Mouse (Mus musculus) limb, embryonic 14.5 days (tissue): Measurements from ENCODE around the gene Cct8l1. TPM values are rescaled to one million over a fixed set of nuclear protein-coding genes. Genes with fewer than 3 reads are reported as not detected.

Experiments used
- ATAC-seq: fragments of 200-750 bp; cut with Nextera tagmentation; 2 replicates; pipeline ENCODE4 v1.8.0; 2017; ENCODE audit warnings: low read depth, moderate number of reproducible peaks, moderate TSS enrichment; ENCODE audit not compliant: low FRiP score
- DNase-seq: peaks from one replicate; pipeline ENCODE4 v3.0.0-alpha.2; 2015; ENCODE audit warnings: low spot score
- H3K27ac ChIP-seq: fragments of 300-500 bp; sonication (generic); replicated peaks from 2 replicates; pipeline ENCODE4 v1.5.1; 2014; ENCODE audit warnings: low read depth, mild to moderate bottlenecking, low read length, moderate library complexity, mixed read lengths
- H3K27me3 ChIP-seq: fragments of 300-500 bp; sonication (generic); 2 replicates; pipeline ENCODE4 v1.6.1; 2014; ENCODE audit warnings: low read length, mixed read lengths; ENCODE audit not compliant: control insufficient read depth, insufficient read depth
- H3K36me3 ChIP-seq: fragments of 300-500 bp; sonication (generic); 2 replicates; pipeline ENCODE4 v1.6.1; 2014; ENCODE audit warnings: mild to moderate bottlenecking, low read length, moderate library complexity, mixed read lengths; ENCODE audit not compliant: control insufficient read depth, insufficient read depth
- H3K4me1 ChIP-seq: fragments of 300-500 bp; sonication (generic); 2 replicates; pipeline ENCODE4 v1.6.1; 2014; ENCODE audit warnings: antibody characterized with exemption, low read length, mixed read lengths; ENCODE audit not compliant: control insufficient read depth, insufficient read depth
- H3K4me2 ChIP-seq: fragments of 300-500 bp; sonication (generic); replicated peaks from 2 replicates; pipeline ENCODE4 v1.6.1; 2014; ENCODE audit warnings: low read depth, mild to moderate bottlenecking, low read length, moderate library complexity; ENCODE audit not compliant: severe bottlenecking
- H3K4me3 ChIP-seq: fragments of 300-500 bp; sonication (generic); replicated peaks from 2 replicates; pipeline ENCODE4 v1.5.1; 2014; ENCODE audit warnings: low read length
- H3K9ac ChIP-seq: fragments of 300-500 bp; sonication (generic); 2 replicates; pipeline ENCODE4 v1.6.1; 2014; ENCODE audit warnings: mild to moderate bottlenecking, low read depth, low read length, moderate library complexity; ENCODE audit not compliant: severe bottlenecking
- H3K9me3 ChIP-seq: fragments of 300-500 bp; sonication (generic); 2 replicates; pipeline ENCODE4 v1.6.1; 2016; ENCODE audit warnings: low read length; ENCODE audit not compliant: control insufficient read depth
- POLR2A ChIP-seq: fragments of 200-500 bp; IDR thresholded peaks from 2 replicates; pipeline ENCODE4 v1.8.0; 2012; ENCODE audit warnings: inconsistent platforms, mild to moderate bottlenecking, moderate library complexity, borderline replicate concordance; ENCODE audit not compliant: insufficient read depth, insufficient read length; ENCODE audit errors: extremely low read depth
- WGBS: fragments of 180-500 bp; shearing (Covaris S2); extraction: QIAGEN DNeasy Blood & Tissue Kit; methylation state at CpG from one replicate; pipeline ENCODE4 v1.1.7; 2014; 5-methylcytosine and 5-hydroxymethylcytosine counted together
- polyA plus RNA-seq, 2 experiments: library from polyadenylated mRNA; depleted of rRNA in 1 of 2; stranded (reverse) in 1 of 2; unstranded in 1 of 2; fragments of >200 nt; fragmentation: Nextera tagmentation in 1 of 2; extraction: Ambion mirVana in 1 of 2; gene quantifications; 2 replicates each; pipeline versions ENCODE4 v1.2.1 to v1.2.3; 2012 to 2014

Gene Cct8l1
- polyA plus RNA-seq, 2 experiments = 0.12 TPM; not detected in 1

DNA sequence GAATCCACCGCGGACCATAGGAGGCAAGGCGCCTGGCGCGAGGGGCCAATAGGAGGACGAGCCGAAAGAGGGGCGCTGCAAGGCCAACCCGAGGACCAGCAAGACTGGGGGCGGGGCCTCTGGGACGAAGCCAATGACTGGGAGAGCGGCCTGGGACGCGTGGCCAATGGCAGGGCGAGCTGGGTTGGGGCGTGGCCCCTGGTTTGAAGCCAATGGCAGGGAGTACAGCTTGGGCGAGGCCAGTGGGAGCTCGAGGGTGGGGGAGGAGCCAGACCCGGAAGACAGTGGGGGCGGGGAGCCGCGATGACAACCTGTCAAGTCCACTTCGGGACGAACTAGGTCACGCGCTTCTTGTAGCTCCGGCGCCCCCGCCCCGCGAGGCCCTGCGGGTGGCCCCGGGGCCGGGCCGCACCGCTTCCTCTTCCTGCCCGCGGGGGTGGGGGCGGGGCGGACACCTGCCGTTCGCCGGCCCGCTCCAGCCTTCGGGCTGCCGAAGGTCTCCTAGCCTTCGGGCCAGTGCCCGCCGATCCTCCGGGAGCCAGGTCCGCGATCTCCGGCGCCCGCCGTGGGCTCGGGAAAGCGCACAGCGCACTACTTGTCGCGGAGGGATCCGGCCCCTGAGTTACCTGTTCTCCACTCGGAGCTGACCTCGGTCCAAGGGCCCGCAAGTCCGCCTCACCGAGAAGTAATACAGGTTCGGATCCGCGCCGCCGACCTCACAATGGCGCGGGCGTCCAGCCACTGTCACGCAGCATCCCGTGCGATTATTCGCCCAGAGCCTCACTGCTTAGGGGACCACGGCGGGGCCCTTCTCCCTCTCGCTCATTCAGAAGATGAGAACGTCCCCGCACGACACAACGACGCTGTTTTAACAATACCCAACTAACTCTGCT, 13.9 kb downstream of the Cct8l1 start:
- peak overlapping the region; percentile 88 for H3K27ac ChIP-seq
- WGBS = 2% methylated on average over 45 of the region's 87 CpGs

DNA sequence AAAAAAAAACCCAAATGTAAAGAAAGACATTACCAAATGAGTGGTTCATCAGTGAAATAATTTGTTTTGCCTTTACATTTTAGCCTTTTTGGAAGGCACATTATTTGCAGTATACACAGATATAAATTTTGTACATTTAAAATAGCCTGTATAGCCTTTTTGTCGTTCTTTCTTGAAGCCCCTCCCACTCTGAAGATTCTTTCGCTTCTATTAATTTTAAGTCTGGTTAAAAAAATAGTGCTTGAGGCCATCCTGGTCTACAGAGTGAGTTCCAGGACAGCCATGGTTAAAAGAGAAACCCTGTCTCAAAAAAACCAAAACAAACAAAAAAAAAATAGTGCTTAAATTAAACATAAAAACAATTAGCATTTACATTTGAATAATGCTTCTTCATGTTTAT, 14.8 kb downstream of the Cct8l1 start:
- H3K27me3 ChIP-seq = no peaks in the 10 kb centered on the region
- no peak overlapping the region for H3K27ac ChIP-seq
- no peaks in the 10 kb centered on the region for H3K9me3 ChIP-seq
- no peak for DNase-seq
- no peaks in the 10 kb centered on the region for H3K36me3 ChIP-seq
- WGBS = 32% methylated on average over 2 of the region's 2 CpGs
- ATAC-seq = no peak
- H3K4me3 ChIP-seq = peak overlapping the region; percentile 75
- H3K4me1 ChIP-seq = 0 out of 2 replicates have a peak, but pooled peaks cover 7% of the 10 kb centered on the region
- H3K4me2 ChIP-seq = peak overlapping the region; percentile 56
- TF ChIP-seq POLR2A = no peak
- no peak overlapping the region for H3K9ac ChIP-seq

More for the DNA sequence above, 13.9 kb downstream of the Cct8l1 start:
- Histone ChIP-seq H3K4me2 (peak overlapping the region; percentile 56), H3K27me3 (no peaks in the 10 kb centered on the region), H3K9me3 (no peaks in the 10 kb centered on the region), H3K4me1 (0 out of 2 replicates have a peak, but pooled peaks cover 7% of the 10 kb centered on the region), H3K4me3 (peak overlapping the region; percentile 75), H3K36me3 (no peaks in the 10 kb centered on the region), H3K9ac (peak overlapping the region; percentile 71)
- DNase-seq (peak; percentile 100), ATAC-seq (peak; percentile 99)
- TF ChIP-seq POLR2A = 0 out of 2 replicates have a peak, but pooled peaks have one; percentile 53

- Histone ChIP-seq H3K4me3 (no peak overlapping the region), H3K36me3 (no peaks in the 10 kb centered on the region), H3K9ac (no peak overlapping the region), H3K27ac (no peak overlapping the region), H3K9me3 (no peaks in the 10 kb centered on the region), H3K4me1 (0 out of 2 replicates have a peak, but pooled peaks cover 5% of the 10 kb centered on the region), H3K27me3 (no peaks in the 10 kb centered on the region), H3K4me2 (no peak overlapping the region)
- DNase-seq (no peak), ATAC-seq (no peak)
- no peak for TF ChIP-seq POLR2A
- WGBS = 50% methylated on average over 17 of the region's 18 CpGs
These were observed 16.6 kb downstream of the Cct8l1 start for GRCm38 (mm10) chr5:25532256-25533147.

DNA sequence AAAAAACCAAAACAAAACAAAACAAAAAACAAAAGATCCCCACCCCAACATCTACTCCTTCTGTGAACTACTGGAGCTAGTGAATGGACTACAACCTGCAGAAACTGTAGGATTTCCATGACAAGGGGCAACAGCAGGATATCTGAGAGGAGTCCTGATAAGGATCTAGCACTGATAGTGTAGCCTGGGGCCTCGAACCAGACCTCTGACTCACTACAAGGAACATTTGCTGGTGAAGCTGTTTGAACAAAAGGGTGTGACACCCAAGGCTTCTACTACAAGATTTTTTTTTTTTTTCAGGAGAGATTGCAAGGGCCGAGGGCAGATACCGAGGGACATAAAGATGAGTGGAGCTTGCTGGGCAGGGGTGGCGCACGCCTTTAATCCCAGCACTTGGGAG, 17.4 kb downstream of the Cct8l1 start:
- 79% methylated on average over 5 of the region's 5 CpGs for WGBS

DNA sequence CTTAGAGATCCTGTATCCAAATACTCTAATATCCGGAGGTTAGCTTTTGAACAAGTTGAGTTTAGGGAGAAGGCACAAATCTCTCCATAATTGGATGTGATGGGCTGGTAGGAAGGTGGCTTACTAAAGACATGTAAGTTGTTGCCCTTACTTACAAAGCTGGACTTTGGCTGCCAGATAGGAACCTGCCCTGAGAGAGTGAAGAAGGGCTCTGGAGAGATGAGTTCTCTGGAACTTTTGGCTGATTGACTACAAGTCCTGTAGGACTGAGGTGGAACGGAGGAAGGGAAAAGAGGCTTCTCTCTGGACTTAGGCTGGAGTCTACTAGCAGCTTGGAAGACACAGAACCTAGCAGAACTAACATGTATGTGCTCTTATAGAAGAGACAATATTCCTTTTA, 19.7 kb downstream of the Cct8l1 start:
- H3K4me3 ChIP-seq = no peak overlapping the region
- no peak for ATAC-seq
- no peak overlapping the region for H3K4me2 ChIP-seq
- no peaks in the 10 kb centered on the region for H3K36me3 ChIP-seq
- WGBS = 78% methylated on average over 2 of the region's 2 CpGs
- H3K9ac ChIP-seq = no peak overlapping the region
- 0 out of 2 replicates have a peak, but pooled peaks cover 3% of the 10 kb centered on the region for H3K9me3 ChIP-seq
- H3K27me3 ChIP-seq = no peaks in the 10 kb centered on the region
- H3K4me1 ChIP-seq = no peaks in the 10 kb centered on the region
- no peak for TF ChIP-seq POLR2A
- H3K27ac ChIP-seq = no peak overlapping the region
- no peak for DNase-seq

More for the DNA sequence above, 17.4 kb downstream of the Cct8l1 start:
- ATAC-seq (no peak), DNase-seq (no peak)
- H3K36me3 ChIP-seq = no peaks in the 10 kb centered on the region
- H3K9me3 ChIP-seq = 0 out of 2 replicates have a peak, but pooled peaks cover 3% of the 10 kb centered on the region
- H3K4me1 ChIP-seq = 0 out of 2 replicates have a peak, but pooled peaks cover 5% of the 10 kb centered on the region
- H3K4me2 ChIP-seq = no peak overlapping the region
- no peaks in the 10 kb centered on the region for H3K27me3 ChIP-seq
- no peak overlapping the region for H3K27ac ChIP-seq
- H3K4me3 ChIP-seq = no peak overlapping the region
- TF ChIP-seq POLR2A = no peak
- no peak overlapping the region for H3K9ac ChIP-seq
